Mouse (Mus musculus) ZHBTc4 (cell line): ENCODE results near the gene Rtl10.

ENCODE experiments used
- DNase-seq: peaks from one replicate; pipeline ENCODE4 v3.0.0-alpha.2; 2011; ENCODE audit warnings: low read depth, low spot score

Rtl10 gene

DNA sequence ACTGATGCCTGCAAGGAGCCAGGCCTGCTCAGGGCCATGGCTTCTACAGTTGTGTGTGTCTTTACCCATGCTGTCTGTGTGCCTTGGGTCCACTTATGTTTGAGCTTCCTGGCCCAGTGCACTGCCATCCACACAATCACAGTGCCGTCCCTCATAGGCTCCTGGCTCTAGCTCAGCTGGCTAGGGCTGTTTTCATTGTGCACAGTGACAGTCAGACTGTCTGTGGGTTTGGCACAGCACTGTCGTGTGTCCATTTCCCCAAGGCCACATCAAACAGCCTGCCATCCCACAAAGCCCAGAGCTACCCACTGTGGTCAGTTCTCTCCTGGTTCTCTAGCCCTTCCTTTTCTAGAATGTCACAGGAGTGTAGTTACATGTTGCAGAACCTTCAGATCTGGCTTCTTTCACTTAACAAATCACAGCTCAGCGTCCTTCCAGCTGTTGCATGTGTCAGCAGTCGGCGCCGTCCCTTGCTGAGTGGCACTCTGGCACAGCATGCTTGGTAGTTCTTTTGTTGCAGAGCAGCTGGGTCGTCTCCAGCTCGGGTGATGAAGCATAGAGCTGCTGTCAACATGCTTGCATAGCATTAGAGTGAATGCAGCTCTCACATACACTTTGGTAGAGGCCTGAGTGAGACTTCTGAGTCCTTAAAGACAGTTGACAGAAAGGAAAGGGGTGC lies 44.6 kb downstream of the Rtl10 start:
- DNase-seq = no peak

DNA sequence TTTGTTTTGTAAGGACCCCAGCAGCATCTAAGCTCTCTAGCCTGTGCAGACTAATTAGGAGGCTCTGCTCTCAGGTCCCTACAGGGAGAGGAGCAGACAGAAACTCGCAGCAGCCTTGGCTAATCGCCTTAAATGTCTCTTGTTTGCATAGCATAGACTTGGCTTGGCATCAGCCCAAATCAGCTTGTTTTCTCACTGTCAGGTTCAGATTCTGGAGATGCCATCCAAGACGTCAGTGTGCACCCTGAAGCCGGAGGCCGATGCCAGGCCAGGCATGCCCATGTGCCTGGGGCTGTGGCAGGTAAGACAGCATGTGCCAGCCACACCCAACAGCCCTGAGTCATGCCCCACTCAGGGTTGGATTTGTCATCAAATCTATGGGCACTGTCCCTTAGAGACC lies 49.2 kb downstream of the Rtl10 start:
- DNase-seq = no peak
